Mouse (Mus musculus) kidney, postnatal 25 days (tissue): Measurements from ENCODE around the gene Ift88.

Source experiments
- DNase-seq, 2 experiments: peaks; one replicate each; pipeline ENCODE4 v3.0.0; 2021; ENCODE audit warnings: mixed read lengths in 2 of 2

Gene Ift88

DNA sequence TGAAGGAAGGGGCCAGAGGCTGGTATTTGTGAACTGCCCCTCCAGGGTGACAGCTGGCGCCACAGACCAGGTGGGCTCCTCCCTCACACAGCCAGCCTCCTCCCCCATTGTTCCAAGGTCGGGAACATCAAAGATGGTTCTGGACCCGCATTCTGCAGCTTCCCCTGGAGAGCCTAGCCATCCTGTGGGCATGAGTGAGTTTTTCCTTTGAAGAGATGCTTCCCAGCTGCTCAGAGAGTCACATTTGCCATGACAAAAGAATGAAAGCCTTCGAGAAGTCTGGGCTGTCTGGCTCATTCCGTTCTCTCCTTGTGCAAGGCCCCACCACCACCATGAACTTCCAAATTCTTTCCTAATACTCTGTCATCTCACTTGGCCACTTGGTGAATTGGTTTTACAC is 110.5 kb downstream of the Ift88 start:
- no peak for DNase-seq

DNA sequence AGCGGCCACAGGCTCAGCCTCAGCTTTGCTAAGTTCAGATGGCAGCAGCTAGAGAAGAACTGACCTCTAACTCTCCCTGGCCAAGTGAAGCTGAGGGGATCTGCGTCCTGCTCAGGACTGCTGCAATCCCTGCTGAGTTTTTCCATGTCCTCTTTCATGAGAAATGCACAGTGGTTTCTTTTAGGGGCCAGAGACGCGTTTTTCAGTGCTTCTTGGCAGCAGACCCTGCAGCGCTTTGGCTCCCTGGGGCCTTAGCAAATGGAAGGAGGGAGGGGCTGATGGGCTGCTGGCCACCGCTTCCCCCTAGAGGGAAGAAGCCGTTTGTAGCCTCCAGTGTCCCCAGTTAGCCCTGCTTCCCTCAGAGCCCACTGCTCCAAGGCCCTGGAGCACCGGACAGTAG is 111.1 kb downstream of the Ift88 start:
- DNase-seq, result peak; percentile 18 to 52

DNA sequence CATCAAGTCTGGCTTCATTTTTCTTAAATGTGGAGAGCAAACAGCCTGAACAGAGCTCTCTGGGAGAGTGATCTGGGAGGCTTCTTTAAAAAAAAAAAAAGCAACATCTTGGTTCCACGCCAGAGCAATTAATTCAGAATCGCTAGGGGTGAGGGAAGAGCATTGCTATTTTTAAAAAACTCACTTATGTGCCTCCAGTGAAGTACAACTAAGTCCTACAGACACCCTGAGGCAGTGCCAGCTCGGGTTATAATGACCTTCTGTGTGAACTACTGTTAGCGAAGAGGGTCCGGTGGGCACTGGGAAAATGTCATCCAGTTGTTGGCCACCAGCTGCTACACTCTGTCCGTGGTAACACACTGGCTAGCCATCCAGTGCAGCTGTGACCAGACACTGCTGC is 111.8 kb downstream of the Ift88 start:
- peak in 1 of 2 experiments; percentile 19 for DNase-seq

- DNase-seq, result no peak
Measured at GRCm38 (mm10) chr14:57536820-57537219, 113.0 kb downstream of the Ift88 start.

GRCm38 (mm10) chr14:57537261-57538015 is 113.6 kb downstream of the Ift88 start:
- no peak for DNase-seq

DNA sequence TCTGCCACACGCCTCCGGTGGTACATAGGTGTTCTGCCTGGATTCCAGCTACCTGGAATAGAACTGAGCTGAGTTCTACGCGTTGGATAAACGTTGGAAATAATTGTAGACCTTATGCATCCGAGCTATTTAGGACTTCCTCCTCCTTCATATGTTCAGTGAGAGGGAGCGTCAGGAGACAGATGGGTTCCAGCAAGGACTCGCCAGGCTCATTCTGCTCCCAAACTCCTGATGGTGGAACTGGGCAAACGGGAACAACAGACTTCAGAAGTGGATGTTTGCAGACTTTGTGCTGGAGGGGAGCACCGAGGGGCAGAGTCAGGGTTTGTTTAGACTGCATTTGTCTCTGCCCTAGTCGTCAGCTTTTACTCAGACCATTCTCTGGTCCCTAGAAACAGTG is 116.8 kb downstream of the Ift88 start:
- no peak for DNase-seq

GRCm38 (mm10) chr14:57542231-57542630 is 118.4 kb downstream of the Ift88 start:
- no peak for DNase-seq

- DNase-seq, result no peak
Measured at GRCm38 (mm10) chr14:57543420-57544039, 119.7 kb downstream of the Ift88 start.

- no peak for DNase-seq
Measured at GRCm38 (mm10) chr14:57545526-57545925, 121.7 kb downstream of the Ift88 start.

DNA sequence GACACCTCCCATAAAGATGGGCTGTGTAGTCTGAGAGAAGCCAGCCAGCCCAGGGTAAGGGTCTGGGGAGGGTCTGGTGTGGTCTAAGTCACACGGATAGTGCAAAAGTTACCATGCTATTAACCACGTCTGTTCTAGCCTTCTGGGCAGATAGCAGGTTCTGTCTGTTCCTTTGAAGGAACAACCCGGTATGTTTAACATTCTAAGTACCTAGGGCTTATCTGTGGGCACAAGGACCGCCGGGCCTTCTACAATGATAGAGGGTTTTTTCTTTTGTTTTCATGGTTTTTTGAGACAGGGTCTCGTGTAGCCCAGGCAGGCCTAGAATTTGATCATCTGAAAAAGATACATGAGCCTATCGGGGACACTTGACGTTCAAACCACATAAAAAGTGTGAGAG is 122.3 kb downstream of the Ift88 start:
- no peak for DNase-seq

- DNase-seq, result peak in 1 of 2 experiments; percentile 34
Measured at GRCm38 (mm10) chr14:57546557-57547021, 122.7 kb downstream of the Ift88 start.

DNA sequence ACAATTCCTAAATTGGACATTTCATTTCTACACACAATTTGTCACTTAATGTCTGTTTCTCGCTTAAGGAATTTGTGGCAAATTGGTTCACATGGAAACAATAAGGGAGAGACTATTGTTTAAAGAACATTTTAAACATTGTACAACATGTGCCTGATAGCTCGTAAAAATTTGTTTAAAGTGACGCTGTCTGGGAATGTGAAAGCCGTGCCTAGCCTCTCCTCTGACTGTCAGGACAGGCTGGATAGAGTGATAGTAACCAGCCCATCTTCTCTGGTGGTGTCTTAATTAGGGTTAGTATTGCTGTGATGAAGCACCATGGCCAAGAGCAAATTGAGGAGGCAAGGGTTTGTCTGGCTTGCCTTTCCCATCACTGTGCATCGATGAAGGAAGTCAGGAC is 123.2 kb downstream of the Ift88 start:
- peak in 1 of 2 experiments; percentile 17 for DNase-seq

- DNase-seq, result no peak
Measured at GRCm38 (mm10) chr14:57552945-57553344, 129.1 kb downstream of the Ift88 start.

DNA sequence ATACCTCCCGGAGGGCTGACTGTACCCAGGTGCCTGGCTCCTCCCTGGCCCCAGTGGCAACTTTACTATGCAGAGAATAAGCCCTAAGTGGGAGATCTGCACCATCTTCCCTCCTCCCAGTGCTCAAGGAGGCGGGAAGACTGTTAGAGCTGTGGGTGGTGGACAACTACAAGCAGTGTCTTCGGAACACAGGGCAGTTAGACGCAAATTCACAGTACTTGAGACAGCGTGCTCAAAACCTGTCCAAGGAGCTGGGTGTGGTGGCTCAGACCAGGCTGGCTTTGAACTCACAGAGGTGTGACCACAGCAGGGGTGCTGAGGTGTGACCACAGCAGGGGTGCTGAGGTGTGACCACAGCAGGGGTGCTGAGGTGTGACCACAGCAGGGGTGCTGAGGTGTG is 130.6 kb downstream of the Ift88 start:
- no peak for DNase-seq

GRCm38 (mm10) chr14:57555471-57556070 is 131.7 kb downstream of the Ift88 start:
- DNase-seq, result no peak

DNA sequence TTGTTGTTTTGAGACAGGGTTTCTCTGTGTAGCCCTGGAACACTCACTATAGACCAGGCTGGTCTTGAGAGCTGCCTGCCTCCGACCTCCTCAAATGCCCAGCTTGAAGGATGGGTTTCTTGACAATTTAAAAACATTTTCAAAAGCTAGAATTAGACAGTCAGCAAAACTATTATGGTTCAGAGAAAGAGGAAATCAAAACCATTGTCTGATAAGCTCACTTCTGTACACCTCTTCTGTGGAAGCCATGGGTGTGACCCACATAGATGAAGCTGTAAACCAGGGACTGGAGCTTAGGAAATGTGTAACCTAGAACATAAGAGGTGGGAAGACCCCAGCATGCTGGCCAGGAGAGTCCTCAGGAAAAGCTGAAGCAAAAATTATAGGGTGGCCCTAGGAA is 133.1 kb downstream of the Ift88 start:
- DNase-seq, result no peak

- DNase-seq, result no peak
Measured at GRCm38 (mm10) chr14:57565626-57566025, 141.8 kb downstream of the Ift88 start.
